Mouse (Mus musculus) heart, postnatal 25 days (tissue): Measurements from ENCODE around the gene Wdr95. TPM values are rescaled to one million over a fixed set of nuclear protein-coding genes. Genes with fewer than 3 reads are reported as not detected.

Source experiments
- DNase-seq: peaks from one replicate; pipeline ENCODE4 v3.0.0; 2022; ENCODE audit warnings: low spot score
- intact Hi-C: fragments of 180-260 bp; cut with DNase I; formaldehyde crosslinking; loops from one replicate; pipeline ENCODE4 v1.15.1; 2025
- total RNA-seq, 2 experiments: library from RNA; stranded (reverse); gene quantifications; 2 replicates each; pipeline ENCODE4 v1.2.3; 2021

Wdr95 gene
- total RNA-seq, result not detected

GRCm38 (mm10) chr5:149527999-149528729, at the start of gene Wdr95:
Gene Wdr95 (plus strand): TSS chr5:149528679.
- intact Hi-C loops, result loop anchor here (5.0 kb wide), 1 partner anchor 149 kb away; the partner anchor contains the start of gene B3glct
- DNase-seq, result no peak

GRCm38 (mm10) chr5:149481920-149482319, 46.6 kb upstream of the Wdr95 start:
- intact Hi-C loops, result no loop called here
- DNase-seq, result no peak

GRCm38 (mm10) chr5:149483321-149484052, 45.0 kb upstream of the Wdr95 start:
- DNase-seq, result no peak
- intact Hi-C loops, result loop anchor here (2.0 kb wide), 1 partner anchor 39 kb away; no protein-coding TSS in a partner anchor

- no peak for DNase-seq
- intact Hi-C loops, result loop anchor here (2.0 kb wide), 1 partner anchor 39 kb away; no protein-coding TSS in a partner anchor
Observed at GRCm38 (mm10) chr5:149484270-149484669, 44.2 kb upstream of the Wdr95 start.

GRCm38 (mm10) chr5:149485447-149485846, 43.0 kb upstream of the Wdr95 start:
- no peak for DNase-seq
- intact Hi-C loops, result loop anchor here (2.0 kb wide), 1 partner anchor 37 kb away; no protein-coding TSS in a partner anchor

GRCm38 (mm10) chr5:149488360-149489021, 40.0 kb upstream of the Wdr95 start:
- intact Hi-C loops, result no loop called here
- no peak for DNase-seq

GRCm38 (mm10) chr5:149489136-149489535, 39.3 kb upstream of the Wdr95 start:
- intact Hi-C loops, result no loop called here
- no peak for DNase-seq

GRCm38 (mm10) chr5:149490275-149490674, 38.2 kb upstream of the Wdr95 start:
- intact Hi-C loops, result no loop called here
- DNase-seq, result no peak

- intact Hi-C loops, result no loop called here
- no peak for DNase-seq
Observed at GRCm38 (mm10) chr5:149495655-149496054, 32.8 kb upstream of the Wdr95 start.

- intact Hi-C loops, result no loop called here
- no peak for DNase-seq
Observed at GRCm38 (mm10) chr5:149496401-149497066, 31.9 kb upstream of the Wdr95 start.

GRCm38 (mm10) chr5:149499936-149500335, 28.5 kb upstream of the Wdr95 start:
- intact Hi-C loops, result no loop called here
- DNase-seq, result no peak

GRCm38 (mm10) chr5:149503423-149504175, 24.9 kb upstream of the Wdr95 start:
- intact Hi-C loops, result no loop called here
- no peak for DNase-seq

- no peak for DNase-seq
Observed at GRCm38 (mm10) chr5:149504985-149505384, 23.5 kb upstream of the Wdr95 start.

GRCm38 (mm10) chr5:149506033-149506432, 22.4 kb upstream of the Wdr95 start:
- no peak for DNase-seq
- intact Hi-C loops, result no loop called here

More at GRCm38 (mm10) chr5:149504985-149505384, 23.5 kb upstream of the Wdr95 start:
- intact Hi-C loops, result no loop called here

GRCm38 (mm10) chr5:149508094-149509029, 20.1 kb upstream of the Wdr95 start:
- DNase-seq, result no peak
- intact Hi-C loops, result no loop called here

GRCm38 (mm10) chr5:149510323-149510722, 18.2 kb upstream of the Wdr95 start:
- intact Hi-C loops, result no loop called here
- DNase-seq, result no peak

- intact Hi-C loops, result no loop called here
- DNase-seq, result no peak
Observed at GRCm38 (mm10) chr5:149512695-149513094, 15.8 kb upstream of the Wdr95 start.

- intact Hi-C loops, result no loop called here
- no peak for DNase-seq
Observed at GRCm38 (mm10) chr5:149513438-149514086, 14.9 kb upstream of the Wdr95 start.
